Mouse (Mus musculus) bone marrow, adult 2 months (tissue): ENCODE results near the gene Ifitm10.

Experiments
- CTCF ChIP-seq: fragments of 200-500 bp; IDR thresholded peaks from 2 replicates; pipeline ENCODE4 v1.5.1; 2011; ENCODE audit warnings: low read length, control low read depth; ENCODE audit not compliant: control insufficient read depth, insufficient read depth
- POLR2A ChIP-seq: fragments of 200-500 bp; IDR thresholded peaks from 2 replicates; pipeline ENCODE4 v1.6.1; 2011; ENCODE audit warnings: low read depth, mild to moderate bottlenecking, control low read depth, low read length, borderline replicate concordance; ENCODE audit not compliant: control insufficient read depth

- TF ChIP-seq CTCF (peak; percentile 46; the same call in 1 of the 2 replicates), POLR2A (no peak)
Observed at GRCm38 (mm10) chr7:142316558-142316957, 57.0 kb downstream of the Ifitm10 start.
